Mouse (Mus musculus): Measurements from ENCODE around the gene Olfr305.
"Not testable (repeated sequence)": the region's sequence is repeated elsewhere in the genome, so short reads cannot be mapped to it uniquely, and the experiment has no call there.

Olfr305 gene

GRCm38 (mm10) chr7:86366828-86367227 is at the start of gene Olfr305:
Gene Olfr305 (minus strand): TSS chr7:86366928.
- no peak for DNase-seq

GRCm38 (mm10) chr7:86403546-86403945 is 36.8 kb upstream of the Olfr305 start, which contains the start of gene Olfr301:
Gene Olfr301 (plus strand): TSS chr7:86403846.
- DNase-seq: no peak

- no peak for DNase-seq
These were observed 31.0 kb upstream of the Olfr305 start, which contains the start of gene Olfr303 for GRCm38 (mm10) chr7:86397689-86398088. Gene Olfr303 (minus strand): TSS chr7:86397789.

GRCm38 (mm10) chr7:86386558-86386957 is 19.8 kb upstream of the Olfr305 start, which contains the start of gene Olfr304:
Gene Olfr304 (minus strand): TSS chr7:86386658.
- no peak for DNase-seq

- DNase-seq: no peak
These were observed 19.0 kb upstream of the Olfr305 start for GRCm38 (mm10) chr7:86385769-86386168.

- not testable (repeated sequence) for DNase-seq
These were observed 20.4 kb downstream of the Olfr305 start for GRCm38 (mm10) chr7:86346296-86346695.

- DNase-seq: no peak
These were observed 22.5 kb downstream of the Olfr305 start for GRCm38 (mm10) chr7:86344253-86344652.

- no peak for DNase-seq
These were observed 23.7 kb downstream of the Olfr305 start for GRCm38 (mm10) chr7:86342881-86343565.

- no peak for DNase-seq
These were observed 29.2 kb downstream of the Olfr305 start, which contains the start of gene Olfr307 for GRCm38 (mm10) chr7:86337486-86337885. Gene Olfr307 (minus strand): TSS chr7:86337586.

- DNase-seq: no peak
These were observed 41.2 kb downstream of the Olfr305 start, which contains the start of gene Olfr308 for GRCm38 (mm10) chr7:86325530-86325929. Gene Olfr308 (minus strand): TSS chr7:86325630.

GRCm38 (mm10) chr7:86321323-86321722 is 45.4 kb downstream of the Olfr305 start:
- no peak for DNase-seq

GRCm38 (mm10) chr7:86313608-86314007 is 53.1 kb downstream of the Olfr305 start, which contains the start of gene Olfr309:
Gene Olfr309 (minus strand): TSS chr7:86313708.
- no peak for DNase-seq

Data from thymus, postnatal 25 days (tissue).